Comparison of ENCODE assay signal across 11 mouse cellular contexts in the genomic region with DNA sequence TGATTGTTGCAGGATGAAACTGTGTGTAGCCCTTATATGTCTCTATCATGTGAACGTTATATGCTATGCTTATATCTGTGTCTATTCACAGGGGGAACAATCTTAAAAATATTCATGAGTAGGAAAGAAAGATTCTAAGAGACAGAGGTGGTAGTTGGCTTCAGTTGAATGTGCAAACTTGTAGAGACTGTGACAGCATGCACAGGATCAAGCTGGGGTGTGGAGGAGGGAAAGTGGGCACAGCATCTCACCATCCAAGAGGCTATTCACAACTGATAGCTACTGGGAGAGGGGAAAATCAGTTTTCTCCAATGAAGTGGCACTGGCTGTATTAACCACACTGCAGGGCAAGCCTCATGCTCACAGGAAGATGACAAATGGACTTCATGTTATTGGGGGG.
"Had no signal": no experiment of that assay in that cellular context is flagged by ENCODE, and none has a peak within 500 bp of the region (broad histone marks: within the 10 kb centered on the region; RNA-seq: fewer than 3 reads in every experiment).

No protein-coding gene starts in this region.

- DNase-seq: lung, adult 18-20 months; lung, postnatal 10 days; lung, postnatal 4 days; midbrain, embryonic 14.5 days; retina, postnatal 1 day; right cerebral cortex, postnatal 25 days; right cerebral cortex, postnatal 4 days; spleen, adult 18-20 months; thymus, adult 2 months; thymus, postnatal 25 days; thymus, postnatal 4 days had no signal
